In genomic region chr1:43422969-43423748, GRCm38 (mm10) we compare ENCODE assay signal across 29 mouse cellular contexts. TPM values are rescaled to one million over a fixed set of nuclear protein-coding genes. Genes with fewer than 3 reads are reported as not detected.
DNase-seq lines count a peak whose midpoint lies in the region; ATAC-seq and TF ChIP-seq lines count a peak whose summit lies in the region.
"Had no signal": no experiment of that assay in that cellular context is flagged by ENCODE, and none has a peak within 500 bp of the region (broad histone marks: within the 10 kb centered on the region; RNA-seq: fewer than 3 reads in every experiment).

No protein-coding gene starts in this region.

- H3K9ac ChIP-seq in kidney, embryonic 16.5 days (replicated peaks; ENCODE audit: low read length) = no peak overlapping the region
- H3K9ac ChIP-seq in intestine, postnatal 0 days (ENCODE audit: low read depth, low read length) = no peak overlapping the region
- H3K9ac ChIP-seq in stomach, embryonic 16.5 days (ENCODE audit: low read length) = no peak overlapping the region
- H3K9ac ChIP-seq: embryonic facial prominence, embryonic 15.5 days; forebrain, embryonic 12.5 days; heart, embryonic 12.5 days; hindbrain, embryonic 15.5 days; limb, embryonic 15.5 days; liver, embryonic 13.5 days; stomach, embryonic 15.5 days had no signal

- no peak overlapping the region for H3K4me2 ChIP-seq in kidney, embryonic 16.5 days (replicated peaks; ENCODE audit: low read depth, low read length)
- no peak overlapping the region; the same call in 1 of the 2 replicates for H3K4me2 ChIP-seq in intestine, postnatal 0 days (replicated peaks; ENCODE audit: low read depth)
- no peak overlapping the region for H3K4me2 ChIP-seq in stomach, embryonic 16.5 days (ENCODE audit: low read depth, low read length)
- H3K4me2 ChIP-seq: embryonic facial prominence, embryonic 15.5 days; forebrain, embryonic 12.5 days; heart, embryonic 12.5 days; hindbrain, embryonic 15.5 days; limb, embryonic 15.5 days; liver, embryonic 13.5 days; stomach, embryonic 15.5 days had no signal

- H3K4me1 ChIP-seq in kidney, embryonic 16.5 days (ENCODE audit: insufficient read depth, low read length) = peaks cover 19% of the 10 kb centered on the region
- peaks cover 5% of the 10 kb centered on the region; the same call in 1 of the 2 replicates for H3K4me1 ChIP-seq in intestine, postnatal 0 days (replicated peaks; ENCODE audit: control insufficient read depth, insufficient read depth, low read length)
- H3K4me1 ChIP-seq in stomach, embryonic 16.5 days (ENCODE audit: control insufficient read depth, insufficient read depth, low read length) = no peaks in the 10 kb centered on the region
- H3K4me1 ChIP-seq: embryonic facial prominence, embryonic 10.5 days; forebrain, embryonic 12.5 days; hindbrain, embryonic 10.5 days; liver, embryonic 13.5 days; stomach, embryonic 15.5 days had no signal

- WGBS in kidney, embryonic 16.5 days = 47% methylated on average over 4 of the region's 4 CpGs
- WGBS in intestine, postnatal 0 days = 30% methylated on average over 4 of the region's 4 CpGs
- 63% methylated on average over 4 of the region's 4 CpGs for WGBS in stomach, embryonic 16.5 days

- H3K36me3 ChIP-seq in kidney, embryonic 16.5 days (ENCODE audit: insufficient read depth, low read length) = no peaks in the 10 kb centered on the region
- H3K36me3 ChIP-seq in intestine, postnatal 0 days (ENCODE audit: control insufficient read depth, insufficient read depth) = no peaks in the 10 kb centered on the region
- no peaks in the 10 kb centered on the region for H3K36me3 ChIP-seq in stomach, embryonic 16.5 days (ENCODE audit: control insufficient read depth, insufficient read depth, low read length)
- H3K36me3 ChIP-seq: embryonic facial prominence, embryonic 10.5 days; embryonic facial prominence, embryonic 15.5 days; forebrain, embryonic 12.5 days; heart, embryonic 12.5 days; hindbrain, embryonic 10.5 days; hindbrain, embryonic 15.5 days; limb, embryonic 15.5 days; liver, embryonic 13.5 days; stomach, embryonic 15.5 days had no signal

- TF ChIP-seq CTCF in intestine, postnatal 0 days (IDR thresholded peaks at IDR 0.05; ENCODE audit: low read depth) = no peak

- peak; percentile 7 for DNase-seq in heart, adult 11 months
- DNase-seq in heart, adult 8-10 months (ENCODE audit: low spot score) = no peak
- DNase-seq in kidney, postnatal 36 days = no peak
- DNase-seq in ovary, postnatal 10 days (ENCODE audit: low spot score) = no peak
- DNase-seq in spleen, postnatal 10 days (ENCODE audit: low spot score in 2 of 2) = no peak
- DNase-seq: adrenal gland, postnatal 10 days; cerebellum, adult 8-10 months; cerebellum, postnatal 25 days; gastrocnemius, postnatal 10 days; kidney, postnatal 14 days; liver, embryonic 13.5 days; lung, adult 18-20 months; lung, postnatal 14 days; midbrain, embryonic 14.5 days; thymus, adult 18-20 months; thymus, postnatal 36 days had no signal

- no peaks in the 10 kb centered on the region for H3K9me3 ChIP-seq in kidney, embryonic 16.5 days (ENCODE audit: low read length)
- no peaks in the 10 kb centered on the region for H3K9me3 ChIP-seq in intestine, postnatal 0 days (ENCODE audit: control insufficient read depth)
- no peaks in the 10 kb centered on the region for H3K9me3 ChIP-seq in stomach, embryonic 16.5 days (replicated peaks; ENCODE audit: control insufficient read depth, low read length)
- H3K9me3 ChIP-seq: embryonic facial prominence, embryonic 15.5 days; forebrain, embryonic 12.5 days; heart, embryonic 12.5 days; hindbrain, embryonic 15.5 days; limb, embryonic 15.5 days; liver, embryonic 13.5 days; stomach, embryonic 15.5 days had no signal

- peak; percentile 27; the same call in 1 of the 2 replicates for ATAC-seq in kidney, embryonic 16.5 days (ENCODE audit: low FRiP score, low TSS enrichment)
- peak; percentile 98 for ATAC-seq in intestine, postnatal 0 days
- peak; percentile 62; the same call in 1 of the 2 replicates for ATAC-seq in stomach, embryonic 16.5 days (ENCODE audit: insufficient read depth, low FRiP score)
- ATAC-seq: inflammation-experienced regulatory T-cells, adult 6 months had no signal

- peak overlapping the region; percentile 28; the same call in 1 of the 2 replicates for H3K27ac ChIP-seq in kidney, embryonic 16.5 days (ENCODE audit: low read length)
- H3K27ac ChIP-seq in intestine, postnatal 0 days (ENCODE audit: low read depth, low read length) = peak overlapping the region; percentile 41
- H3K27ac ChIP-seq in stomach, embryonic 16.5 days (ENCODE audit: low read length) = no peak overlapping the region
- H3K27ac ChIP-seq: embryonic facial prominence, embryonic 10.5 days; embryonic facial prominence, embryonic 15.5 days; forebrain, embryonic 12.5 days; hindbrain, embryonic 10.5 days; hindbrain, embryonic 15.5 days; limb, embryonic 15.5 days; liver, embryonic 13.5 days; stomach, embryonic 15.5 days had no signal

- no peaks in the 10 kb centered on the region for H3K27me3 ChIP-seq in kidney, embryonic 16.5 days (ENCODE audit: insufficient read depth, low read length)
- H3K27me3 ChIP-seq in intestine, postnatal 0 days (replicated peaks; ENCODE audit: control insufficient read depth, insufficient read depth, low read length) = no peaks in the 10 kb centered on the region
- H3K27me3 ChIP-seq in stomach, embryonic 16.5 days (ENCODE audit: control insufficient read depth, insufficient read depth, low read length) = no peaks in the 10 kb centered on the region
- H3K27me3 ChIP-seq: CH12.LX; embryonic facial prominence, embryonic 15.5 days; forebrain, embryonic 12.5 days; heart, embryonic 12.5 days; hindbrain, embryonic 15.5 days; limb, embryonic 15.5 days; liver, embryonic 13.5 days; stomach, embryonic 15.5 days had no signal

- no peak overlapping the region for H3K4me3 ChIP-seq in kidney, embryonic 16.5 days (ENCODE audit: low read length)
- no peak overlapping the region for H3K4me3 ChIP-seq in intestine, postnatal 0 days (ENCODE audit: low read depth, low read length)
- H3K4me3 ChIP-seq in stomach, embryonic 16.5 days (replicated peaks; ENCODE audit: low read length) = no peak overlapping the region
- H3K4me3 ChIP-seq: embryonic facial prominence, embryonic 10.5 days; embryonic facial prominence, embryonic 15.5 days; forebrain, embryonic 12.5 days; heart, embryonic 12.5 days; hindbrain, embryonic 10.5 days; hindbrain, embryonic 15.5 days; limb, embryonic 15.5 days; liver, embryonic 13.5 days; stomach, embryonic 15.5 days had no signal

RNA-seq across cellular contexts. Expression of gene Nck2, which starts 21.2 kb away (rescaled TPM):
- total RNA-seq in heart, adult 8-10 months (2022) = 10 to 100 TPM; 10.9 to 15.9 (median 13.0) TPM
- 44.5 and 46.5 TPM in 2 replicates for polyA plus RNA-seq in kidney, embryonic 16.5 days (2015; fragmentation: Nextera tagmentation; extraction: Ambion mirVana)
- polyA plus RNA-seq in intestine, postnatal 0 days (2015; fragmentation: Nextera tagmentation; extraction: Ambion mirVana) = 17.0 and 17.1 TPM in 2 replicates
- polyA plus RNA-seq in stomach, embryonic 16.5 days (2015; fragmentation: Nextera tagmentation; extraction: Ambion mirVana) = 34.1 and 36.3 TPM in 2 replicates

Comparison
In these comparisons a context has a peak if more than half of its experiments do, and no peak if none do; other contexts are left out.
1. ATAC-seq: peak in every context shown above with its lines; median percentile 98 in intestine, postnatal 0 days; 62 in stomach, embryonic 16.5 days; 27 in kidney, embryonic 16.5 days.